Mouse (Mus musculus) neural tube, embryonic 13.5 days (tissue): ENCODE data around the gene Prrt1. TPM values are rescaled to one million over a fixed set of nuclear protein-coding genes. Genes with fewer than 3 reads are reported as not detected.
A peak's percentile ranks its signal among the peaks of the same experiment; 100 is the strongest.

Experiments used
- ATAC-seq: fragments of 200-750 bp; cut with Nextera tagmentation; 2 replicates; pipeline ENCODE4 v1.8.0; 2017; ENCODE audit warnings: low read depth, mild to moderate bottlenecking, moderate TSS enrichment, moderate library complexity
- H3K27ac ChIP-seq: fragments of 300-500 bp; sonication (generic); replicated peaks from 2 replicates; pipeline ENCODE4 v1.5.1; 2015; ENCODE audit warnings: moderate library complexity, mild to moderate bottlenecking, inconsistent platforms
- H3K27me3 ChIP-seq: fragments of 300-500 bp; sonication (generic); 2 replicates; pipeline ENCODE4 v1.6.1; 2015; ENCODE audit warnings: mild to moderate bottlenecking, inconsistent platforms
- H3K36me3 ChIP-seq: fragments of 300-500 bp; sonication (generic); 2 replicates; pipeline ENCODE4 v1.6.1; 2015; ENCODE audit warnings: mild to moderate bottlenecking, inconsistent platforms
- H3K4me1 ChIP-seq: fragments of 300-500 bp; sonication (generic); replicated peaks from 2 replicates; pipeline ENCODE4 v1.6.1; 2015; ENCODE audit warnings: inconsistent platforms
- H3K4me2 ChIP-seq: fragments of 300-500 bp; sonication (generic); 2 replicates; pipeline ENCODE4 v1.6.1; 2015; ENCODE audit warnings: inconsistent platforms, mild to moderate bottlenecking, moderate library complexity
- H3K4me3 ChIP-seq: fragments of 300-500 bp; sonication (generic); 2 replicates; pipeline ENCODE4 v1.5.1; 2015; ENCODE audit warnings: mild to moderate bottlenecking, inconsistent platforms
- H3K9ac ChIP-seq: fragments of 300-500 bp; sonication (generic); 2 replicates; pipeline ENCODE4 v1.6.1; 2015; ENCODE audit warnings: moderate library complexity, mild to moderate bottlenecking, inconsistent platforms
- H3K9me3 ChIP-seq: fragments of 300-500 bp; sonication (generic); 2 replicates; pipeline ENCODE4 v1.6.1; 2016; ENCODE audit warnings: inconsistent platforms
- WGBS: fragments of 180-500 bp; shearing (Covaris S2); methylation state at CpG from one replicate; pipeline ENCODE4 v1.1.7; 2015; 5-methylcytosine and 5-hydroxymethylcytosine counted together
- polyA plus RNA-seq: library from polyadenylated mRNA; unstranded; fragments of >200 nt; fragmentation: Nextera tagmentation; extraction: Ambion mirVana; gene quantifications from 2 replicates; pipeline ENCODE4 v1.2.1, GENCODE M21; 2015

Prrt1 gene
- polyA plus RNA-seq, 1 experiment from 2014 or later = 3.8 TPM

- Histone ChIP-seq H3K9me3 (no peaks in the 10 kb centered on the region), H3K4me2 (no peak overlapping the region), H3K27me3 (peaks cover 31% of the 10 kb centered on the region), H3K9ac (no peak overlapping the region), H3K27ac (no peak overlapping the region), H3K4me1 (peaks cover 17% of the 10 kb centered on the region), H3K4me3 (no peak overlapping the region), H3K36me3 (peaks cover 37% of the 10 kb centered on the region)
- WGBS = 47% methylated on average over 8 of the region's 8 CpGs
- no peak for ATAC-seq
Measured at GRCm38 (mm10) chr17:34656666-34657065, 27.3 kb downstream of the Prrt1 start.

- H3K36me3 ChIP-seq = peaks cover 31% of the 10 kb centered on the region
- H3K9ac ChIP-seq = no peak overlapping the region
- ATAC-seq = no peak
- peaks cover 17% of the 10 kb centered on the region for H3K4me1 ChIP-seq
- H3K4me2 ChIP-seq = no peak overlapping the region
- 45% methylated on average over 2 of the region's 2 CpGs for WGBS
- H3K4me3 ChIP-seq = no peak overlapping the region
- H3K27ac ChIP-seq = no peak overlapping the region
- H3K9me3 ChIP-seq = no peaks in the 10 kb centered on the region
- H3K27me3 ChIP-seq = peaks cover 31% of the 10 kb centered on the region
Measured at GRCm38 (mm10) chr17:34657271-34657670, 27.9 kb downstream of the Prrt1 start.

- Histone ChIP-seq H3K4me3 (no peak overlapping the region), H3K4me1 (peaks cover 17% of the 10 kb centered on the region), H3K27ac (no peak overlapping the region), H3K9ac (no peak overlapping the region), H3K9me3 (no peaks in the 10 kb centered on the region), H3K4me2 (no peak overlapping the region), H3K36me3 (peaks cover 23% of the 10 kb centered on the region), H3K27me3 (peaks cover 39% of the 10 kb centered on the region)
- WGBS = 84% methylated on average over 2 of the region's 2 CpGs
- no peak for ATAC-seq
Measured at GRCm38 (mm10) chr17:34658145-34658544, 28.8 kb downstream of the Prrt1 start.

- H3K27ac ChIP-seq = no peak overlapping the region
- H3K9ac ChIP-seq = no peak overlapping the region
- peaks cover 44% of the 10 kb centered on the region for H3K27me3 ChIP-seq
- WGBS = 77% methylated on average over 3 of the region's 3 CpGs
- no peak overlapping the region for H3K4me3 ChIP-seq
- no peak overlapping the region for H3K4me2 ChIP-seq
- ATAC-seq = no peak
- no peaks in the 10 kb centered on the region for H3K9me3 ChIP-seq
- peaks cover 17% of the 10 kb centered on the region for H3K4me1 ChIP-seq
- H3K36me3 ChIP-seq = peaks cover 18% of the 10 kb centered on the region
Measured at GRCm38 (mm10) chr17:34658591-34658990, 29.3 kb downstream of the Prrt1 start.

- WGBS = 67% methylated on average over 12 of the region's 12 CpGs
- no peak for ATAC-seq
- H3K9ac ChIP-seq = no peak overlapping the region
- no peak overlapping the region for H3K4me2 ChIP-seq
- H3K27me3 ChIP-seq = peaks cover 48% of the 10 kb centered on the region
- H3K9me3 ChIP-seq = no peaks in the 10 kb centered on the region
- peaks cover 11% of the 10 kb centered on the region for H3K36me3 ChIP-seq
- H3K27ac ChIP-seq = no peak overlapping the region
- peaks cover 17% of the 10 kb centered on the region for H3K4me1 ChIP-seq
- no peak overlapping the region for H3K4me3 ChIP-seq
Measured at GRCm38 (mm10) chr17:34659181-34659896, 30.0 kb downstream of the Prrt1 start.

- 70% methylated on average over 3 of the region's 3 CpGs for WGBS
- Histone ChIP-seq H3K27me3 (peaks cover 48% of the 10 kb centered on the region), H3K36me3 (peaks cover 6% of the 10 kb centered on the region; the same call in 1 of the 2 replicates), H3K4me1 (peaks cover 17% of the 10 kb centered on the region), H3K4me3 (no peak overlapping the region), H3K9me3 (no peaks in the 10 kb centered on the region), H3K4me2 (no peak overlapping the region), H3K9ac (no peak overlapping the region), H3K27ac (no peak overlapping the region)
- no peak for ATAC-seq
Measured at GRCm38 (mm10) chr17:34659897-34660214, 30.5 kb downstream of the Prrt1 start.

- no peak overlapping the region for H3K27ac ChIP-seq
- peaks cover 1% of the 10 kb centered on the region; the same call in 1 of the 2 replicates for H3K36me3 ChIP-seq
- H3K9ac ChIP-seq = no peak overlapping the region
- no peaks in the 10 kb centered on the region for H3K9me3 ChIP-seq
- peaks cover 48% of the 10 kb centered on the region for H3K27me3 ChIP-seq
- peaks cover 17% of the 10 kb centered on the region for H3K4me1 ChIP-seq
- ATAC-seq = no peak
- no peak overlapping the region for H3K4me2 ChIP-seq
- no peak overlapping the region for H3K4me3 ChIP-seq
- WGBS = 41% methylated on average over 11 of the region's 11 CpGs
Measured at GRCm38 (mm10) chr17:34660259-34660820, 31.0 kb downstream of the Prrt1 start.

- Histone ChIP-seq H3K36me3 (no peaks in the 10 kb centered on the region), H3K4me2 (peak overlapping the region; percentile 35), H3K4me3 (no peak overlapping the region), H3K27ac (no peak overlapping the region), H3K4me1 (peaks cover 11% of the 10 kb centered on the region), H3K27me3 (peaks cover 50% of the 10 kb centered on the region), H3K9ac (no peak overlapping the region), H3K9me3 (no peaks in the 10 kb centered on the region)
- 0 out of 2 replicates have a peak, but pooled peaks have one; percentile 17 for ATAC-seq
- 8% methylated on average over 19 of the region's 19 CpGs for WGBS
Measured at GRCm38 (mm10) chr17:34661121-34661591, 31.8 kb downstream of the Prrt1 start.

- no peak for ATAC-seq
- Histone ChIP-seq H3K4me2 (no peak overlapping the region), H3K27ac (no peak overlapping the region), H3K9me3 (no peaks in the 10 kb centered on the region), H3K4me3 (no peak overlapping the region), H3K4me1 (peaks cover 5% of the 10 kb centered on the region; the same call in 1 of the 2 replicates), H3K9ac (no peak overlapping the region), H3K27me3 (peaks cover 55% of the 10 kb centered on the region), H3K36me3 (no peaks in the 10 kb centered on the region)
- WGBS = 88% methylated on average over 1 of the region's 1 CpGs
Measured at GRCm38 (mm10) chr17:34662468-34662867, 33.1 kb downstream of the Prrt1 start.

- H3K36me3 ChIP-seq = no peaks in the 10 kb centered on the region
- ATAC-seq = no peak
- H3K27me3 ChIP-seq = peaks cover 55% of the 10 kb centered on the region
- no peak overlapping the region for H3K4me3 ChIP-seq
- 85% methylated on average over 8 of the region's 8 CpGs for WGBS
- H3K9me3 ChIP-seq = no peaks in the 10 kb centered on the region
- no peak overlapping the region for H3K27ac ChIP-seq
- H3K9ac ChIP-seq = no peak overlapping the region
- H3K4me2 ChIP-seq = no peak overlapping the region
- H3K4me1 ChIP-seq = peaks cover 5% of the 10 kb centered on the region; the same call in 1 of the 2 replicates
Measured at GRCm38 (mm10) chr17:34662978-34663377, 33.6 kb downstream of the Prrt1 start.

- Histone ChIP-seq H3K27me3 (peaks cover 54% of the 10 kb centered on the region), H3K4me2 (no peak overlapping the region), H3K9ac (no peak overlapping the region), H3K4me3 (no peak overlapping the region), H3K36me3 (no peaks in the 10 kb centered on the region), H3K27ac (no peak overlapping the region), H3K9me3 (no peaks in the 10 kb centered on the region), H3K4me1 (peaks cover 5% of the 10 kb centered on the region; the same call in 1 of the 2 replicates)
- 38% methylated on average over 1 of the region's 1 CpGs for WGBS
- ATAC-seq = no peak
Measured at GRCm38 (mm10) chr17:34663558-34663957, 34.2 kb downstream of the Prrt1 start.

GRCm38 (mm10) chr17:34664472-34664871 is 35.1 kb downstream of the Prrt1 start:
- no peak overlapping the region for H3K4me3 ChIP-seq
- peaks cover 51% of the 10 kb centered on the region for H3K27me3 ChIP-seq
- no peaks in the 10 kb centered on the region for H3K36me3 ChIP-seq
- H3K4me2 ChIP-seq = no peak overlapping the region
- peaks cover 5% of the 10 kb centered on the region; the same call in 1 of the 2 replicates for H3K4me1 ChIP-seq
- H3K9ac ChIP-seq = no peak overlapping the region
- H3K27ac ChIP-seq = no peak overlapping the region
- no peaks in the 10 kb centered on the region for H3K9me3 ChIP-seq
- WGBS = 76% methylated on average over 7 of the region's 7 CpGs
- ATAC-seq = no peak
